Mouse (Mus musculus) erythroblast, embryonic 14.5 days (primary cell): ENCODE data around the gene Sox30. TPM values are rescaled to one million over a fixed set of nuclear protein-coding genes. Genes with fewer than 3 reads are reported as not detected.
"Not testable (repeated sequence)": the region's sequence is repeated elsewhere in the genome, so short reads cannot be mapped to it uniquely, and the experiment has no call there.

Experiments used
- H3K27me3 ChIP-seq: 2 replicates; pipeline ENCODE4 v1.6.1; 2012; ENCODE audit warnings: inconsistent platforms; ENCODE audit not compliant: control insufficient read depth
- H3K36me3 ChIP-seq: 2 replicates; pipeline ENCODE4 v1.6.1; 2012; ENCODE audit warnings: mild to moderate bottlenecking, inconsistent platforms; ENCODE audit not compliant: control insufficient read depth
- H3K4me1 ChIP-seq: 2 replicates; pipeline ENCODE4 v1.6.1; 2012; ENCODE audit warnings: inconsistent platforms; ENCODE audit not compliant: control insufficient read depth
- H3K4me3 ChIP-seq: replicated peaks from 2 replicates; pipeline ENCODE3; 2012; ENCODE audit warnings: moderate library complexity, mild to moderate bottlenecking, inconsistent platforms
- H3K9me3 ChIP-seq: 2 replicates; pipeline ENCODE4 v1.6.1; 2012; ENCODE audit warnings: low read length, inconsistent platforms, mixed read lengths; ENCODE audit not compliant: control insufficient read depth
- GATA1 ChIP-seq: IDR thresholded peaks from 2 replicates; pipeline ENCODE4 v1.6.1; 2012; ENCODE audit warnings: low read length, inconsistent platforms, mixed read lengths
- TAL1 ChIP-seq: IDR thresholded peaks from 3 replicates; pipeline ENCODE4 v1.6.1; 2012; ENCODE audit warnings: low read length, inconsistent platforms, mixed read lengths
- polyA plus RNA-seq: library from polyadenylated mRNA; stranded (reverse); fragments of >175 nt; gene quantifications from 2 replicates; pipeline ENCODE4 v1.2.3, GENCODE M21; 2012

Gene Sox30
- polyA plus RNA-seq, 1 experiment, result not detected

DNA sequence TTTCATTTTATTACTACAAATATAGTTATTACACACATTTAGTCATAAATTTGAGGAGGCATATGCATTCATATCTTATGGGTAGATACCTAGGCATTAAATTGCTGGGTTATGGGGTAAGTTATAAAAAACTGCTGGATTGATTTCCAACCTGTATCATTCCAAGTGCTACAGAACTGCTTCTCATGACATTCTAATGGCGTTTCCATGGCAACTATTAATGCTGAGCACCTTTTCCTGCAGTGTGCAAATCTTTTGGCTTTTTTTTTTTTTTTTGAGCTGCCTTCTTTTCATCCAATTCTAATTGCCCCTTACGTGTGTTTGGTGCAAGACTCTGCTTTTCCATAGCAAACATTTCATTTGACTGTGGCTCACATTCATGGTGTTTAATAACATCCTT lies 49.9 kb downstream of the Sox30 start:
- Histone ChIP-seq H3K9me3 (no peaks in the 10 kb centered on the region), H3K27me3 (no peaks in the 10 kb centered on the region), H3K4me3 (no peak overlapping the region), H3K36me3 (no peaks in the 10 kb centered on the region), H3K4me1 (no peaks in the 10 kb centered on the region)
- no peak for TF ChIP-seq GATA1
- no peak for TF ChIP-seq TAL1

GRCm38 (mm10) chr11:46031470-46031869 lies 51.4 kb downstream of the Sox30 start:
- no peak overlapping the region for H3K4me3 ChIP-seq
- no peaks in the 10 kb centered on the region for H3K9me3 ChIP-seq
- H3K27me3 ChIP-seq, result no peaks in the 10 kb centered on the region
- H3K4me1 ChIP-seq, result no peaks in the 10 kb centered on the region
- H3K36me3 ChIP-seq, result no peaks in the 10 kb centered on the region
- TF ChIP-seq GATA1 (no peak), TAL1 (no peak)

- no peaks in the 10 kb centered on the region for H3K9me3 ChIP-seq
- no peaks in the 10 kb centered on the region for H3K27me3 ChIP-seq
- TF ChIP-seq TAL1, result no peak
- no peak for TF ChIP-seq GATA1
- no peak overlapping the region for H3K4me3 ChIP-seq
- no peaks in the 10 kb centered on the region for H3K4me1 ChIP-seq
- no peaks in the 10 kb centered on the region for H3K36me3 ChIP-seq
Measured at GRCm38 (mm10) chr11:46032956-46033355, 52.8 kb downstream of the Sox30 start.

DNA sequence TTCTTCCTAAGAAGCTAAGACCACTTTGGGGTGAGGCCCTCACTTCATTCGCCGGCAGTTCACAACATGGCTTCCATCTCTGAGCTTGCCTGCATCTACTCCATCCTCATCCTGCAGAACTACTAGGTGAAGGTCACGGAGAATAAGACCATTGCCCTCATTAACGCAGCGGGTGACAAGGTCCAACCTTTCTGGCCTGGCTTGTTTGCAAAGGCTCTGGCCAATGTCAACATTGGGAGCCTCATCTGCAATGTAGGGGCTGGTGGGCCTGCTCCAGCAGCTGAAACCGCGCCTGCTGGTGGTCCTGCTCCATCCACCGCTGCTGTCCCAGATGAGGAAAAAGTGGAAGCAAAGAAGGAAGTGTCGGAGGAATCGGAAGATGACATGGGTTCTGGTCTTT lies 56.3 kb downstream of the Sox30 start:
- no peaks in the 10 kb centered on the region for H3K27me3 ChIP-seq
- no peaks in the 10 kb centered on the region for H3K36me3 ChIP-seq
- H3K4me3 ChIP-seq, result no peak overlapping the region
- no peaks in the 10 kb centered on the region for H3K9me3 ChIP-seq
- TF ChIP-seq TAL1 (no peak), GATA1 (no peak)
- no peaks in the 10 kb centered on the region for H3K4me1 ChIP-seq

DNA sequence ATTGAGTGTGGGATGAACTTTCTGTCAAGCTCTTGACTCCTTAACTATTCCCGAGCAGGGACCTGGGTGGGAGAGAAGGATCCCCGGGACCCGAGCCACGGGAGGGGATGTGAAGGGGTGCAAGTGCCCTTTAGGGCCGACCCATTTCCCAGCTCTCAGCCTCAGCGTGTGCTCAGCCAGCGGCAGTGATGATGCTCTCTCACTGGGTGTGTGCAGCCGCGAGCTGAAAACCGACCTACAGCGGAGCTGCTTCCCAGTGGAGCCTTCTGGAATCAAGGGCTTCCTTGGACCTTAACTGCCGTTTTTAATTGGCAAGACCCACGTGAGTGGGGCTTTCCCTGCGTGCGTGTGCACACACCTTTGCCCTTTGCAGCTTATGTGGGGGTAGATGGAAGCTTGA lies 58.8 kb downstream of the Sox30 start:
- H3K36me3 ChIP-seq, result no peaks in the 10 kb centered on the region
- H3K4me1 ChIP-seq, result no peaks in the 10 kb centered on the region
- no peak for TF ChIP-seq TAL1
- no peak for TF ChIP-seq GATA1
- H3K9me3 ChIP-seq, result no peaks in the 10 kb centered on the region
- no peak overlapping the region for H3K4me3 ChIP-seq
- H3K27me3 ChIP-seq, result no peaks in the 10 kb centered on the region

- no peaks in the 10 kb centered on the region for H3K9me3 ChIP-seq
- H3K27me3 ChIP-seq, result no peaks in the 10 kb centered on the region
- no peak overlapping the region for H3K4me3 ChIP-seq
- no peak for TF ChIP-seq GATA1
- no peak for TF ChIP-seq TAL1
- H3K36me3 ChIP-seq, result no peaks in the 10 kb centered on the region
- no peaks in the 10 kb centered on the region for H3K4me1 ChIP-seq
Measured at GRCm38 (mm10) chr11:46039335-46039734, 59.2 kb downstream of the Sox30 start.

GRCm38 (mm10) chr11:46040841-46041556 lies 60.9 kb downstream of the Sox30 start:
- no peaks in the 10 kb centered on the region for H3K4me1 ChIP-seq
- no peaks in the 10 kb centered on the region for H3K36me3 ChIP-seq
- H3K4me3 ChIP-seq, result no peak overlapping the region
- no peaks in the 10 kb centered on the region for H3K27me3 ChIP-seq
- H3K9me3 ChIP-seq, result no peaks in the 10 kb centered on the region
- TF ChIP-seq TAL1, result no peak
- no peak for TF ChIP-seq GATA1

GRCm38 (mm10) chr11:46041607-46042267 lies 61.6 kb downstream of the Sox30 start:
- TF ChIP-seq GATA1 (no peak), TAL1 (no peak)
- Histone ChIP-seq H3K4me1 (no peaks in the 10 kb centered on the region), H3K36me3 (no peaks in the 10 kb centered on the region), H3K9me3 (no peaks in the 10 kb centered on the region), H3K27me3 (no peaks in the 10 kb centered on the region), H3K4me3 (no peak overlapping the region)

- Histone ChIP-seq H3K4me3 (no peak overlapping the region), H3K4me1 (no peaks in the 10 kb centered on the region), H3K27me3 (no peaks in the 10 kb centered on the region), H3K9me3 (no peaks in the 10 kb centered on the region), H3K36me3 (no peaks in the 10 kb centered on the region)
- TF ChIP-seq TAL1 (no peak), GATA1 (no peak)
Measured at GRCm38 (mm10) chr11:46044781-46045180, 64.7 kb downstream of the Sox30 start.

GRCm38 (mm10) chr11:46047264-46047663 lies 67.2 kb downstream of the Sox30 start:
- Histone ChIP-seq H3K36me3 (no peaks in the 10 kb centered on the region), H3K9me3 (no peaks in the 10 kb centered on the region), H3K27me3 (peaks cover under 1% of the 10 kb centered on the region; the same call in 1 of the 2 replicates), H3K4me3 (no peak overlapping the region), H3K4me1 (no peaks in the 10 kb centered on the region)
- no peak for TF ChIP-seq TAL1
- no peak for TF ChIP-seq GATA1

DNA sequence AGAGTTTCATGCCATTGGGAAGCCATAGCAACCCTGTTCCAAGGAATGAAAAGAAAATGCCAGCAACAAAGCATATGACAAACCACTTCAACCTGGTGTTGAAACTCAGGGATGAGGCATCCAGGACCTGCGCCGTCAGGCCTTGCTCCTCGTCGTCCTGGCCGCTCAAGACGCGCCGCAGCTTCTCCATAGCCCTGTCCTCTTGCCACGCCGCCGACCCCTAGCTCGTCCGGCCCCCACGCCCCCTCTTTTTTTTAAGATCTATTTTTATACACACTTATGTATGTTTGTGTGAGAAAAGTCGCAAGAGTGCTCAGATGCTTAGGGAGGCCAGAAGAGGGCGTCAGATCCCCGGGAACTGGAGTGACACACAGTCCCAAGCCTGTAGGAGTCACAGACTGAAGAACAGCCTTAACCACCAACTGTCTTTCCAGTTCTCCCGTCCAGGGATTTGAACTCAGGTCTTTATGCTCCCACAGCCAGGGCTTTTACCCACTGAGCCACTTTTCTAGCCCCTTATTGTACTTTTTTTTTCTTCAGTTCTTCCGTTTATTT lies 72.1 kb downstream of the Sox30 start, which contains the start of gene Gm12166:
Gene Gm12166, minus strand, starts transcription at position 217 of the 555 bp plus-strand sequence.
- not testable (repeated sequence) for H3K4me3 ChIP-seq, H3K4me1 ChIP-seq, H3K36me3 ChIP-seq, H3K9me3 ChIP-seq
- H3K27me3 ChIP-seq, result peaks cover 37% of the 10 kb centered on the region

- not testable (repeated sequence) for H3K36me3 ChIP-seq, H3K4me3 ChIP-seq, H3K9me3 ChIP-seq, H3K4me1 ChIP-seq
- H3K27me3 ChIP-seq, result peaks cover 50% of the 10 kb centered on the region
Measured at GRCm38 (mm10) chr11:46053457-46053856, 73.3 kb downstream of the Sox30 start.
